Mouse (Mus musculus): ENCODE measurements at regions not wholly inside any gene's neighbourhood (a gene's known extent, or its start where the extent isn't known, plus 50 kb on each side); places are given as distances from the start of the nearest gene placed in this dataset.

- H3K4me3 ChIP-seq (replicated peaks in 1 of 3; ENCODE audit: low read depth in 2 of 3, low read length in 2 of 3, poor library complexity in 1 of 3) = no peak overlapping the region
- TF ChIP-seq ZNF384 (IDR thresholded peaks at IDR 0.05; ENCODE audit: low read depth, low read length) (no peak), POLR2A (IDR thresholded peaks at IDR 0.05; ENCODE audit: low read depth, low read length) (no peak), CHD2 (IDR thresholded peaks at IDR 0.05; ENCODE audit: low read length) (no peak), NRF1 (IDR thresholded peaks at IDR 0.05; ENCODE audit: low read depth, low read length) (no peak), BHLHE40 (IDR thresholded peaks at IDR 0.05; ENCODE audit: low read depth, low read length) (no peak), MEF2A (IDR thresholded peaks at IDR 0.05; ENCODE audit: borderline replicate concordance, low read depth, low read length) (no peak)
- no peak overlapping the region for H3K9ac ChIP-seq (ENCODE audit: insufficient read depth, low read depth)
- no peaks in the 10 kb centered on the region for H3K27me3 ChIP-seq (replicated peaks)
- H3K36me3 ChIP-seq (replicated peaks in 1 of 2; ENCODE audit: control insufficient read depth in 1 of 2, insufficient read depth in 1 of 2, low read length in 1 of 2) = no peaks in the 10 kb centered on the region
- H3K9me3 ChIP-seq (replicated peaks; ENCODE audit: low read length) = no peaks in the 10 kb centered on the region
- H3K4me1 ChIP-seq (ENCODE audit: control insufficient read depth in 1 of 2, insufficient read depth in 2 of 2) = no peaks in the 10 kb centered on the region
- no peak overlapping the region for H3K27ac ChIP-seq (ENCODE audit: insufficient read depth, low read depth)
- dilution Hi-C loops (cut with MboI; ENCODE audit: extremely low pct_ligation_motif_present, extremely low pct_unique_long_range_greater_than_20kb, low sequenced_read_pairs) (no loop called here), in situ Hi-C loops (cut with MboI; ENCODE audit: low pct_ligation_motif_present, low pct_unique_long_range_greater_than_20kb, low sequenced_read_pairs) (no loop called here)
- H3K79me2 ChIP-seq (replicated peaks; ENCODE audit: control insufficient read depth, extremely low read depth, insufficient read depth, poor library complexity, severe bottlenecking) = no peaks in the 10 kb centered on the region
- no peak for DNase-seq (ENCODE audit: extremely low read depth)
- H3K4me2 ChIP-seq (ENCODE audit: insufficient read depth, low read depth, poor library complexity, severe bottlenecking) = no peak overlapping the region
These were observed 336.2 kb upstream of the A1bg start for GRCm38 (mm10) chr15:61259047-61259446.

DNA sequence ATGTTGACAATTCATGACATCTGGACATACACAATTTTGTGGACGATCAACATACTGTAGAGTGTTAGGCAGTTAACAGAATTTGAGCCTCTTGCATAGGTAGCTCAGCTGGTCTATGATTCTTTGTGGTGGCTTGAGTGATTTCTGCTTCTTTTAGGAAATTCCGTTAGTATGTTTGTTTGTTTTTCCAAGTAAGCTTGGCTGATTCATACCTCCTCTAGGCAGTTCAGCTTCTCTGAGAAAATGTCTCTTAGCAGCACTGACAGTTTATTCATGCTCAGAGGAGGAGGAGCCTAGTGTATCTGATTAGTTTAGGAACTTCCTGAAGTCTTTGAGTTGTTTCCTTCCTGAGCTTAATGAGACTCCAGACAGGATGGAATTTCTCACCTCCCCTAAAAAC lies 321.7 kb upstream of the A1bg start:
- no peak for DNase-seq (ENCODE audit: extremely low read depth)
- Histone ChIP-seq H3K4me3 (replicated peaks in 1 of 3; ENCODE audit: low read depth in 2 of 3, low read length in 2 of 3, poor library complexity in 1 of 3) (no peak overlapping the region), H3K9ac (ENCODE audit: insufficient read depth, low read depth) (no peak overlapping the region), H3K4me1 (ENCODE audit: control insufficient read depth in 1 of 2, insufficient read depth in 2 of 2) (peaks cover 0 to 4% of the 10 kb centered on the region in 2 experiments; a peak in 1 of 4 replicates), H3K27me3 (replicated peaks) (no peaks in the 10 kb centered on the region), H3K27ac (ENCODE audit: insufficient read depth, low read depth) (no peak overlapping the region), H3K79me2 (replicated peaks; ENCODE audit: control insufficient read depth, extremely low read depth, insufficient read depth, poor library complexity, severe bottlenecking) (no peaks in the 10 kb centered on the region), H3K36me3 (replicated peaks in 1 of 2; ENCODE audit: control insufficient read depth in 1 of 2, insufficient read depth in 1 of 2, low read length in 1 of 2) (no peaks in the 10 kb centered on the region), H3K4me2 (ENCODE audit: insufficient read depth, low read depth, poor library complexity, severe bottlenecking) (no peak overlapping the region), H3K9me3 (replicated peaks; ENCODE audit: low read length) (no peaks in the 10 kb centered on the region)
- in situ Hi-C loops (cut with MboI; ENCODE audit: low pct_ligation_motif_present, low pct_unique_long_range_greater_than_20kb, low sequenced_read_pairs) (no loop called here), dilution Hi-C loops (cut with MboI; ENCODE audit: extremely low pct_ligation_motif_present, extremely low pct_unique_long_range_greater_than_20kb, low sequenced_read_pairs) (no loop called here)
- TF ChIP-seq ZMIZ1 (IDR thresholded peaks at IDR 0.05; ENCODE audit: low read depth, low read length) (no peak), ZNF384 (IDR thresholded peaks at IDR 0.05; ENCODE audit: low read depth, low read length) (no peak), TBP (conservative IDR thresholded peaks at IDR 0.05; ENCODE audit: low read depth, low read length) (no peak), PAX5 (IDR thresholded peaks at IDR 0.05; ENCODE audit: low read length) (no peak), POLR2A (IDR thresholded peaks at IDR 0.05; ENCODE audit: low read depth, low read length) (no peak), BHLHE40 (IDR thresholded peaks at IDR 0.05; ENCODE audit: low read depth, low read length) (no peak), SMC3 (IDR thresholded peaks at IDR 0.05; ENCODE audit: low read depth, low read length) (no peak), E2F4 (IDR thresholded peaks at IDR 0.05; ENCODE audit: insufficient replicate concordance, low read depth, low read length) (no peak)

DNA sequence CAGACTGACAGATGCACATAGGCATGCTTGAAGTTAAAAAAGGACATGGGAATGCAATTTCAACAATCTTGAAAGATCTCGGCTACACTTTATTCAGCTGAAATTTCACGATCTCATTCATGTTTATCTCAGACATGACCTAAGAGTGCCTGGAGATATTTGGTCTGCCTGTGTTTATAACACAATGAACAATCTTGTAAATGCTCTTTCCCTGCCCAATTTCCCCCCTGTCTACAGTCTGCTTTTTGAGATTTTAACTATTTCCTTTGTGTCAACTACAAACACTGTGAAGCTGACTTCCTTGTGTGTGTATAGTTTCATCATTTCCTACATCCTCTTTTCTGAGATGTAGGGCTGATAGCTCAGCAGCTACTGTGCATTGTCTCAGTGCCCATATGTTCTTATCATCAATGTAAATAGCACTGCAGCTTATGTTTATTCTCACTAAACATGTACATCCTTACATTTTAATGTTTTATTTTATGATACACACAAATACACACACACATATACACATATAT lies 319.4 kb upstream of the A1bg start:
- Histone ChIP-seq H3K4me3 (replicated peaks in 1 of 3; ENCODE audit: low read depth in 2 of 3, low read length in 2 of 3, poor library complexity in 1 of 3) (no peak overlapping the region), H3K4me2 (ENCODE audit: insufficient read depth, low read depth, poor library complexity, severe bottlenecking) (no peak overlapping the region), H3K36me3 (replicated peaks in 1 of 2; ENCODE audit: control insufficient read depth in 1 of 2, insufficient read depth in 1 of 2, low read length in 1 of 2) (no peaks in the 10 kb centered on the region), H3K9ac (ENCODE audit: insufficient read depth, low read depth) (no peak overlapping the region), H3K27me3 (replicated peaks) (no peaks in the 10 kb centered on the region), H3K9me3 (replicated peaks; ENCODE audit: low read length) (no peaks in the 10 kb centered on the region), H3K27ac (ENCODE audit: insufficient read depth, low read depth) (no peak overlapping the region), H3K79me2 (replicated peaks; ENCODE audit: control insufficient read depth, extremely low read depth, insufficient read depth, poor library complexity, severe bottlenecking) (no peaks in the 10 kb centered on the region), H3K4me1 (ENCODE audit: control insufficient read depth in 1 of 2, insufficient read depth in 2 of 2) (peaks cover 0 to 4% of the 10 kb centered on the region in 2 experiments; a peak in 1 of 4 replicates)
- in situ Hi-C loops (cut with MboI; ENCODE audit: low pct_ligation_motif_present, low pct_unique_long_range_greater_than_20kb, low sequenced_read_pairs) = no loop called here
- no peak for DNase-seq (ENCODE audit: extremely low read depth)
- TF ChIP-seq USF2 (conservative IDR thresholded peaks at IDR 0.05; ENCODE audit: low read depth, low read length) = no peak
- no peak for TF ChIP-seq HCFC1 (IDR thresholded peaks at IDR 0.05; ENCODE audit: low read depth, low read length)
- TF ChIP-seq GABPA (IDR thresholded peaks at IDR 0.05; ENCODE audit: insufficient replicate concordance, low read depth, low read length) = no peak
- no peak for TF ChIP-seq MYC (IDR thresholded peaks at IDR 0.05; ENCODE audit: low read depth, low read length)
- no peak for TF ChIP-seq RAD21 (IDR thresholded peaks at IDR 0.05; ENCODE audit: low read depth, low read length)
- TF ChIP-seq ZNF384 (IDR thresholded peaks at IDR 0.05; ENCODE audit: low read depth, low read length) = no peak
- no peak for TF ChIP-seq MXI1 (IDR thresholded peaks at IDR 0.05; ENCODE audit: low read depth, low read length)
- TF ChIP-seq USF1 (IDR thresholded peaks at IDR 0.05; ENCODE audit: low read depth, low read length) = no peak
- no peak for TF ChIP-seq POLR2A (IDR thresholded peaks at IDR 0.05; ENCODE audit: low read depth, low read length)
- TF ChIP-seq ZKSCAN1 (IDR thresholded peaks at IDR 0.05; ENCODE audit: borderline replicate concordance, low read depth, low read length) = no peak
- no peak for TF ChIP-seq MAX (IDR thresholded peaks at IDR 0.05; ENCODE audit: low read length)
- TF ChIP-seq MAFK (IDR thresholded peaks at IDR 0.05; ENCODE audit: insufficient replicate concordance, low read length) = no peak
- no peak for TF ChIP-seq POLR2AphosphoS2 (IDR thresholded peaks at IDR 0.05; ENCODE audit: low read depth, low read length)
- TF ChIP-seq JUND (conservative IDR thresholded peaks at IDR 0.05; ENCODE audit: low read depth, low read length) = no peak
- TF ChIP-seq E2F4 (IDR thresholded peaks at IDR 0.05; ENCODE audit: insufficient replicate concordance, low read depth, low read length) = no peak
- TF ChIP-seq TBP (conservative IDR thresholded peaks at IDR 0.05; ENCODE audit: low read depth, low read length) = no peak
- dilution Hi-C loops (cut with MboI; ENCODE audit: extremely low pct_ligation_motif_present, extremely low pct_unique_long_range_greater_than_20kb, low sequenced_read_pairs) = no loop called here

All from CH12.LX (cell line).